Mouse (Mus musculus): ENCODE data around the gene Ppp1r14c.
A peak's percentile ranks its signal among the peaks of the same experiment; 100 is the strongest.
"Not testable (repeated sequence)": the region's sequence is repeated elsewhere in the genome, so short reads cannot be mapped to it uniquely, and the experiment has no call there.

The Ppp1r14c gene

DNA sequence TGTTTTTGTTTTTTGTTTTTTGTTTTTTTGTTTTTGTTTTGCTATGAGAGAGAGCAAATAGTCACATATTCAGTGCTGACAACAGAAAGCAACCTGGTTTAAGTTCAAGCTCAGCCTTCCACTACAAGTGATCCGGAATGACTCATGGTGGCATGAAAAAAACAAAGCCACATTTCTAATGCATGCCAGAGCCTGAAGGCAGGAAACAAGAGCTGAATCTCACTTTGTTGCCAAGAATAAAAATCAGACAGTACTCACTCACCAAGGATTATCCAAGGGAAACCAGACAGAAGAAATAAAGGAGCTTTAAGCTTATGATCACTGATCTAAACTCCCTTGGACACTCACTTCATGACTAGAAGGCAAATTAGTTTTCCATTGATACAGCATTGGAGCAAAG, 110.8 kb downstream of the Ppp1r14c start:
- no peak for DNase-seq

DNA sequence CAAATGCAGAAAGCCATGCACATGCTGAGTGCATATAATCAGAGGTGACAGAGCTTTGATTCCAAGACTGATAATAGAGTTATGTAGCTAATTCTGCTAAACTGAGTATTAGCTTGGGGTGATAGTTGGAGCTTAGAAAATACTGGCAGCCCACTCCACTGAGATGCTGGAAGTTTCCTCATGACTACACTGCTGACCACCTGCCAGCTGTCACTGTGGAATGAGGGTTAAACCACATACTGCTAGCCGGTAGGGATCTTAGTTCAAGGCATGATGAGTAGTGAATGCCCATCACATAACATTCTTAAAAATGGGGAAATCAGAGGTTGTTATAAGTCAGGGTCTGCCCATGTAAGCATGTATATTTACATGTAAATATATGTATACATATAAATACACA, 113.9 kb downstream of the Ppp1r14c start:
- no peak for DNase-seq

DNA sequence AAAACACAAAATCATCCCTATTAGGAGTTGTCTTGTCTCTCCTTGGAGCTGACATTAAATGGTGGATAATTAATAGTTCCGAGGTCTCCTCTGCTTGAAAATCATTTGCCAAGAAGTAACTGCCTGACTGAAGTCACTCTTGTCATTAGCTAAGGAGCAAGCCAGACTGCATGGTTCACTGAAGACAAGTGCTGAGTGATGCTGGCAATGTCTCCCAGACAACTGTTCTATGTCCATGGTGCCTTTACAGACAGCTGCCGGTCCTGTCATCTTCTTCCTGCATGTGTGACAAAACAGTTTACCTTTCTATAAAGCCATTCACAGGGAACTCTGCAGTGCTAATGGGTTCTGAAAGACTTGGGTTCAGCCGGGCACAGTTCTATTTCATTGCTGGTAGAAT, 124.2 kb downstream of the Ppp1r14c start:
- no peak for DNase-seq

DNA sequence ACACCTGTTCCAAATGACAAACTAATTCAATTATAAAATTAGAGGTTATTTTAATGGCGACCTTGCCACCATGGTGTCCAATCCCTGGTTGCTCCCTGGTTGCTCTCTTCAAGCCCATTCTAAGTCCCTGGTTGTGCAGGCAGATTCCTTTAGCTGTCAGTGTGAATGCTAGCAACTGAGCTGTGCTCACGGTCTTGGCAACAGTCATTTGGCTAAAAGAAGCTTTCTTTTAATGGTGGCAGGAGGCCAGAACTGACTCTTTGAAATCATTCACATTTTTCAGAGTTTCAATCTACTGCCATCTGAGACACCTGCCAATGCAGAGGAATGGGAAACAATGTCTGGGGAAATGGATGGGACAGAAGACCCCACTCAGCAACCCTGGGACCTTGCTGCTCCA, 130.9 kb downstream of the Ppp1r14c start:
- no peak for DNase-seq

DNA sequence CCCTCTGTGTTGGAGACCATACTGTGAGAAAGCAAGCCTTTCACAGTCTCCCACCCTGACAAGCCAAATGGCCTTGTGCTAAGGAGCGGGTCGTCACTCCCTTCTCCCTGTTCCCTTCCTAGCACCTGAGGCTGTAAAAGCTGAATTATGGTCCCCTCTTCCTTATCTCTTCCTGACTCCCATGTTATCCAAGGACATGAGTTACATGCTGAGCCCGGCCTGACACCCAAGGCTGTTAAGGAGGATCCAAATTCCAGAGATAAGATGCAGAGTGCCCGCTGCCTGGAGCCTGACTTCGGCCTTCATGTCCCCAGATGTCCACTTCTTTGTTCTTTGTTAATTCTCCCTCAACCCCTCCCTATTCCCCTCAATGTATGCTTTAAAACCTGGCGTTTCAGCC, 135.0 kb downstream of the Ppp1r14c start:
- not testable (repeated sequence) for DNase-seq

DNA sequence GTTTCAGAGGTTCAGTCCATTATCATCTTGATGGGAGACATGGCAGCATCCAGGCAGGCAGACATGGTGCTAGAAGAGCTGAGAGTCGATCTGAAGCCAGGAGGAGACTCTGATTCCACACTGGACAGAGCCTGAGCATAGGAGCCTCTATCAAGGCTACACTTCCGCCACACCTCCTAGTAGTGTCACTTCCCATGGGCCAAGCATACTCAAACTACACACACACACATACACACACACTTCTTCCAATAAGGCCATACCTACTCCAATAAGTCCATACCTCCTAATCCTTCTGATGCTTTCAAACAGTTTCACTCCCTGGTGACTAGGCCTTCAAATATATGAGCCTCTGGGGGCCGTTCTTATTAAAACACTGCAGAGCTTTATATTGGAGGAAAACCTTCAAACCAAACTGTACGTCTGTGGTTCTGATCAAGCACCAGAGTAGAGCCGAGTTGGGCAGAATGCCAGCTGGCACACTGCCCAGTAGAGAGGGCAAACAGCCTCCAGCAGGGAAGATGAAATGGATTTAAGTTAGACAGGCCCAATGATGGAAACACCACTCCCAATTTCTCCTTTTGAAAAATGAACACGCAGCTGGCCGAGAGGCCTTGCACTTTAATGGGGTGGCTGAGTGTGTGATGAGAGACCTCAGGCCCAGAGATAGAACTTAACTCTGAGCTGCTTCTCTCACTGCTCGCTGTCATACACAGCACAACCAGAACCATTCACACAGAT, 141.8 kb downstream of the Ppp1r14c start:
- DNase-seq = no peak

DNA sequence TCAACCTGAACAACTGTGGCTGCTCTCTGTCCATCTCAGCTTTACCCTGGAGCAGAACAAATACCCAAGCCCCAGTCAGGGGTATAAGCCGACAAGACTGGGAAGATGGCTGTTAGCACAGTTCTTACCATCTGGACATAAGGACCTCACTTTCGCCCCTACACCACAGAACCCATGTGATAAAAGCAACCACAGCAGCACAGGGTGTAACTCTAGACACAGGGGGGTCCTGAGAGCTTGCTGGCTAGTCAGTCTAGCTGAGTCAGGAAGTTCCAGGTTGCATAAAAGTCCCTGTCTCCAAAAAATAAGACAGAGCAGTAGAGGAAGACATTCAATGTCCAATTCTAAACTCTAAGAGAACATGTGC, 142.3 kb downstream of the Ppp1r14c start:
- no peak for DNase-seq

DNA sequence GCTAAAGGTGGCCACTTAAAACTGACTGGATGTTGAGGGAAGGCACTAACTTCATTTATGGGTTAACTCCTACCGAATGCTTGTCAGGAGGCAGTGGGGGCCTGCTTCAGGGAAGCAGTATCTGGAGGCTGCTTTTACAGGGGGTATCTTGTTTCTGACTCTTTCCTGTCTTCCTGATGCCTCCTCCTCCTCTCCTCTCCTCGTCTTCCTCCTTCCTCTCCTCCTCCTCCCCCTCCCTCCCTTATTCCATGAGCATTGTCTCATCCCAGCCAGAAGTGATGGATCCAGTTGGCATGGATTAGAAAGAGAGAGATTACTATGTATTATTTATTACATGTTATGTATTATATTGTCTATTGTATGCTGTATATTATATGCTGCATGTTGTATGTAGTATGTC, 142.9 kb downstream of the Ppp1r14c start:
- DNase-seq = no peak

DNA sequence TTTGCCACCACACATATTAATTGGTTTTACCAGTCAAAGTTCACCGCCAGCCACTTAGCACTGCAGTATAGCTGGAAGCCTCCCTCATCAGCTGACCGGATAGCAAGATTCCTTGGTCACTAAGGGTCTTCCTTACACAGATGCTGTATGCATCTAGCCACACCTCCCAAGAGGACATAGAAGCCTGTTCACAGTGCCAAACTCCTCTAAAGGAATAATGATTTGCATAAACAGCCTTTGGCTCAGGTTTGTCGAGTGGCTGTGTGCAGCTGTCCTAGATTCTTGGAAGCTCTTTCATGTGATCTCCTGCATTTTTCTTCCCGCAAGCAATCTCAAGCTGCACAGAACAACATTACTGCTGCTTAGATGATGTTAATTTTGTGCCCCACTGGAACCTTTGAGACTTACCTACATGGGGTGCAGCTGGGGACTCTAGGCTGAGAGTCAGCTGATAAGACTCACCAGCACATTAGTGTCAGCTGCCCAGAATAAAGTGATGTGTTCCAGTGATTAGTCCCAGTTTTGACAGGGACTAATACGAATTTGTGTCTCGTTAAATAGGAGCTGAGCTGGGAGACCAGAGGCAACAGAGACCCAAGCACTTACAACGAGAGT, 143.9 kb downstream of the Ppp1r14c start:
- no peak for DNase-seq

DNA sequence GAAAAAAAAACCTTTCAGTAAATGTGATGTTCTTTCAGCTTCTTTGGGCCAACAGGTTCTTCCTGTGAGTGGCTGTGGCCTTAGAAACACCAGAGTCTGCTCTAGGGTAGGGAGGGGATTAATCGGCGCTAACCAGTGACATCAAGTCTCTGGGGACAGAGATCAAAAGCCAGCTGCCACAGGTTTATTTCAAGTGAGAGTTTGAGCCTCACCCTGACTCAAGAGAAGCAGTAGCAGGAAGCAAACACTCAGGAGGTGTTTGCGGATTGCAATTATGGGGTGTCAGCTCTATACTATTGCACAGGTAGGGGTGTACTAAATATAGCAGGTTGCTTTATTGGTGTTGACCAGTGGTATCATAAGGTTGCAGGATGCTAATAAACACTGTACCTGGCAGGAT, 144.6 kb downstream of the Ppp1r14c start:
- DNase-seq = peak; percentile 14

DNA sequence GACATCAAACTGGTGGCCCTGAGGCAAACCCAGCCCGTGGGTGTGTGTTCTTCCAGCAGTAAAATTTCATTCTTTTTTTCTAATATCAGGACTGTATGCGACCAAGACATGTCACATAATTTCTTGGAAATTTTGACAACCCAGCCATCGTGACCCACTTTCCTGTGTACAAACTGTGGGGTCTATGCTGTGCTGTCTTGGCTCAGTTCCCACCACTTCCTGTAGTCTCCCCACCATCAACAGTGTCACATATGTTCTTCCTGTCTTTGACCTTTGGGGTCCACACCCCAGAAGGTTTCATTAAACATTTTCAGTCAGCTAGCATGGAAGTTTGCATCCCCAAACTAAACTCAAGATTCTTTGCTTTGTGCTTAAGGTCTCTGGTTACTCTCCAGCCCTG, 145.5 kb downstream of the Ppp1r14c start:
- peak; percentile 34 for DNase-seq

DNA sequence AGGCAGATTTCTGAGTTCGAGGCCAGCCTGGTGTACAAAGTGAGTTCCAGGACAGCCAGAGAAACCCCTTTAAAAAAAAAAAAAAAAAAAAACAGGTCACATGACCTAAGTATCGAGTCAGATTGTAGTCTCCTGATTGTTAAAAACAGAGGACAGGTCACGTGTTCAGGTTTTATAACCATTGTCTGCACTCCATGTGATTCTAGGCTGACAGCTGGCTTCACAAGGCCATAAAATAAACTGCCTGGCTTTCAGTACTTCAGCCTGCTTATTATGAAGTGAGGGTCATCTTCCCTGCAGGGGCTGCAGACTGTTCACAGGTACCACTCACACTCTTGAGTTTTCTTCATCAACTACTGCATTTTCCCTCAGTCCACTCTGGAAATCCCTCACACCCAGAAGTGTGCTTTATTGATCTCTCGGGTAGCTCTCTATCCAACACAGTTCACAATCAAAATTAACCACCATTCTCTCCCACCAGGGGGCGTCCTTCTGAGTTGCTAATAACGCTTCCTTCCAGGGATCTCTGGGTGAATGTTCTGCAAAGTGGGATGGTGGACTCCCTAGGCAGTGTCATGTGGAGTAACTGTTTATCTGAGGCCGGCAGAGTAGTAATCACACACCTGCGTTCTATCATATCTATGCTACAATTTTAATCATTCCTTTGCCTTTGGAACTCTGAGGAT, 146.9 kb downstream of the Ppp1r14c start:
- DNase-seq = peak; percentile 41

DNA sequence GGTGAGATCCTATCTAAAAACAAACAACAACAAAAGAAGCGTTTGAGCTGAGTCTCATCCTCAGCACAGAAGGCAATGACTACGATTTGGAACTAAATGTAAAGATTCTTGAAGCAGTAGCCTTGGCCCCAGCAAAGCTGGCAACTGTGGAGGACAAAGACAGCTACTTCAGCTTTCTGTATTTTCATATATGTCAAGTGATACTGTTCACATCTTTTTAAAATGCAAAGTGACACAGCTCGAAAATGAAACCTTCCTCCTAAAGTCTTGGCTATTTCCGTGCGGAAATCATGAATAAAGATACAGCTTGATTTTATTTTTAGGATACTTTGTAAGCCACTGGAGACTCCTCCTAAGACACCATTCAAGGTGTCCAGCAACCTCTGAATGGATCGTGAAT, 148.1 kb downstream of the Ppp1r14c start:
- no peak for DNase-seq

Data from thymus, postnatal 25 days (tissue).